In the genomic region with DNA sequence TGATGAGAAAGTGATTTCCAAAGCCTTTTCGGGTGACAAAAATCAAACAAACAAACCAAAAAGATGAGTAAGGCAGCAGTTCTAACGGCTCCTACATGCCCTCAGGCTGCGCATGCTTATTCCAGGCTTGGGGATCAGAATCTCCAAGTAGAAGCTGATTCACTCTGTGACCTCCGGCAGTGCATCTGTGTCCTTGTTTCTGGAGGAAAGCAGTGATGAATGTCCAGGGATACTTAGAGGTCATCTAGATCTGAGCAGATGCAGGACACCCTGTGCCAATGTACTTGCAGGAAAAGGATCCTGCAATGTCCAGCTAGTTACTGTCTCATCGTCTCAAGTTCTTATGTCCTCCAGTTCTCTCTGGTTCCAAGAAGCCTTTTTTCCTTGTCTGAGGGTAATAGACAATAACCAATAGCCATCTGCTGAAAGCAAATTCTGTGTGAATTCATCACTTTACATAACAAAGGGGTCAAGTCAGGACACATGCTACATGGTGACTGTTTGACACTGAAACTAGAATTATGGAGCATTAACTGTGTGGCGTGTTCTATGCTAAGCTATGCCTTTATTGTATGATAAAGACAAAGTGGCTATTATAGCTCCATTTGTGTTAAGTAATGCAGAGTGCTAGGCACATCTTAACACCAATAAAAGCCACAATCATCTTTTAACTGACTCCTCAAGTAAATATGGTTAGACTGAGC, we compare ENCODE assay signal across 15 mouse cellular contexts.
A peak's percentile ranks its signal among the peaks of the same experiment; 100 is the strongest.
DNase-seq lines count a peak whose midpoint lies in the region; ATAC-seq lines count a peak whose summit lies in the region.
"Had no signal": no experiment of that assay in that cellular context is flagged by ENCODE, and none has a peak within 500 bp of the region (broad histone marks: within the 10 kb centered on the region; RNA-seq: fewer than 3 reads in every experiment).

No protein-coding gene starts in this region.

- H3K4me3 ChIP-seq in neural tube, embryonic 14.5 days (ENCODE audit: low read depth, low read length), result no peak overlapping the region
- H3K4me3 ChIP-seq: heart, embryonic 10.5 days; left cerebral cortex, adult 2 months; limb, embryonic 15.5 days; lung, embryonic 15.5 days had no signal

- intact Hi-C loops in gastrocnemius, postnatal 14 days (cut with DNase I; ENCODE audit: low total_unique reads), result no loop called here

- H3K9ac ChIP-seq in neural tube, embryonic 14.5 days (replicated peaks; ENCODE audit: low read depth, low read length), result no peak overlapping the region
- H3K9ac ChIP-seq: limb, embryonic 15.5 days; lung, embryonic 15.5 days had no signal

- no peak overlapping the region for H3K4me2 ChIP-seq in neural tube, embryonic 14.5 days (ENCODE audit: low read depth, low read length)
- H3K4me2 ChIP-seq: limb, embryonic 15.5 days; lung, embryonic 15.5 days had no signal

- H3K4me1 ChIP-seq in neural tube, embryonic 14.5 days (ENCODE audit: control insufficient read depth, insufficient read depth, low read length), result no peaks in the 10 kb centered on the region
- H3K4me1 ChIP-seq: limb, embryonic 15.5 days; lung, embryonic 15.5 days had no signal

- no peaks in the 10 kb centered on the region for H3K9me3 ChIP-seq in neural tube, embryonic 14.5 days (ENCODE audit: control insufficient read depth, low read length)
- H3K9me3 ChIP-seq: heart, embryonic 10.5 days; limb, embryonic 15.5 days; lung, embryonic 15.5 days had no signal

- H3K27ac ChIP-seq in neural tube, embryonic 14.5 days (ENCODE audit: low read depth, low read length), result no peak overlapping the region
- H3K27ac ChIP-seq: heart, embryonic 10.5 days; left cerebral cortex, adult 2 months; limb, embryonic 15.5 days; lung, embryonic 15.5 days had no signal

- peak; percentile 51; the same call in 1 of the 2 replicates for ATAC-seq in neural tube, embryonic 14.5 days (ENCODE audit: low read depth)

- no peaks in the 10 kb centered on the region for H3K36me3 ChIP-seq in neural tube, embryonic 14.5 days (ENCODE audit: control insufficient read depth, insufficient read depth, low read length)
- H3K36me3 ChIP-seq: heart, embryonic 10.5 days; limb, embryonic 15.5 days; lung, embryonic 15.5 days had no signal

- WGBS in neural tube, embryonic 14.5 days, result 38% methylated on average over 6 of the region's 6 CpGs

- no peaks in the 10 kb centered on the region for H3K27me3 ChIP-seq in neural tube, embryonic 14.5 days (ENCODE audit: control insufficient read depth, insufficient read depth, low read length)
- H3K27me3 ChIP-seq: limb, embryonic 15.5 days; lung, embryonic 15.5 days had no signal

- peak; percentile 6 for DNase-seq in gastrocnemius, postnatal 14 days
- no peak for DNase-seq in gastrocnemius, adult 8-10 months (ENCODE audit: low spot score in 2 of 2)
- DNase-seq in ovary, adult 18-20 months (ENCODE audit: low spot score), result peak; percentile 70
- DNase-seq in ovary, postnatal 14 days (ENCODE audit: low spot score), result no peak
- DNase-seq in cerebellum, adult 9-10 months, result peak; percentile 2
- no peak for DNase-seq in heart, adult 18-20 months
- DNase-seq in gastrocnemius, adult 18-20 months (ENCODE audit: low spot score), result no peak
- DNase-seq: heart, postnatal 36 days; kidney, adult 11 months; thymus, adult 18-20 months had no signal

Comparison
In these comparisons a context has a peak if more than half of its experiments do, and no peak if none do; other contexts are left out.
1. DNase-seq: peak in gastrocnemius, postnatal 14 days (single experiment), ovary, adult 18-20 months (single experiment) and cerebellum, adult 9-10 months (single experiment); none in gastrocnemius, adult 8-10 months (0 of 2), ovary, postnatal 14 days (single experiment), heart, adult 18-20 months (0 of 2) and gastrocnemius, adult 18-20 months (single experiment).